Mouse (Mus musculus) limb, embryonic 11.5 days (tissue): ENCODE data around the gene Saa2. TPM values are rescaled to one million over a fixed set of nuclear protein-coding genes. Genes with fewer than 3 reads are reported as not detected.

Source experiments
- polyA plus RNA-seq: library from polyadenylated mRNA; unstranded; fragments of >200 nt; fragmentation: Nextera tagmentation; extraction: Ambion mirVana; gene quantifications from 2 replicates; pipeline ENCODE4 v1.2.1, GENCODE M21; 2014

Gene Saa2
- polyA plus RNA-seq, 1 experiment from 2014 or later: 0.68 TPM

Other genes with a start within 250 kb of the Saa2 start
- gene Sergef, start 112.0 kb upstream of the Saa2 start, polyA plus RNA-seq: 11.1 and 13.2 TPM in 2 replicates
- 0.40 TPM in 1 of 2 replicates, not detected in the other for gene Tph1, start 79.3 kb upstream of the Saa2 start, polyA plus RNA-seq
- gene Saal1, start 41.1 kb upstream of the Saa2 start, polyA plus RNA-seq: 48.1 and 50.8 TPM in 2 replicates
- 0.20 and 0.29 TPM in 2 replicates for gene Saa3, start 36.1 kb upstream of the Saa2 start, polyA plus RNA-seq
- not detected in 2 replicates for gene Saa4, start 19.2 kb upstream of the Saa2 start, polyA plus RNA-seq
- gene Saa1, start 8.8 kb upstream of the Saa2 start, polyA plus RNA-seq: 0.81 TPM in 1 of 2 replicates, not detected in the other
- 18.6 and 21.3 TPM in 2 replicates for gene Hps5, start 44.3 kb downstream of the Saa2 start, polyA plus RNA-seq
- gene Gtf2h1, start 44.3 kb downstream of the Saa2 start, polyA plus RNA-seq: 51.0 and 51.6 TPM in 2 replicates
- 1,902 and 2,130 TPM in 2 replicates for gene Ldha, start 89.7 kb downstream of the Saa2 start, polyA plus RNA-seq
- 0.19 and 0.26 TPM in 2 replicates for gene Ldhc, start 109.4 kb downstream of the Saa2 start, polyA plus RNA-seq
- gene Tsg101, start 168.2 kb downstream of the Saa2 start, polyA plus RNA-seq: 268 and 272 TPM in 2 replicates
- 14.3 and 15.2 TPM in 2 replicates for gene Uevld, start 206.7 kb downstream of the Saa2 start, polyA plus RNA-seq
- gene Gm9999, start 231.8 kb downstream of the Saa2 start, polyA plus RNA-seq: not detected in 2 replicates